Mouse (Mus musculus) spleen, adult 12 weeks (tissue): ENCODE results near the gene Atp6v0e.

Source experiments
- DNase-seq: peaks from one replicate; pipeline ENCODE4 v3.0.0; 2022; ENCODE audit warnings: low spot score

The Atp6v0e gene

DNA sequence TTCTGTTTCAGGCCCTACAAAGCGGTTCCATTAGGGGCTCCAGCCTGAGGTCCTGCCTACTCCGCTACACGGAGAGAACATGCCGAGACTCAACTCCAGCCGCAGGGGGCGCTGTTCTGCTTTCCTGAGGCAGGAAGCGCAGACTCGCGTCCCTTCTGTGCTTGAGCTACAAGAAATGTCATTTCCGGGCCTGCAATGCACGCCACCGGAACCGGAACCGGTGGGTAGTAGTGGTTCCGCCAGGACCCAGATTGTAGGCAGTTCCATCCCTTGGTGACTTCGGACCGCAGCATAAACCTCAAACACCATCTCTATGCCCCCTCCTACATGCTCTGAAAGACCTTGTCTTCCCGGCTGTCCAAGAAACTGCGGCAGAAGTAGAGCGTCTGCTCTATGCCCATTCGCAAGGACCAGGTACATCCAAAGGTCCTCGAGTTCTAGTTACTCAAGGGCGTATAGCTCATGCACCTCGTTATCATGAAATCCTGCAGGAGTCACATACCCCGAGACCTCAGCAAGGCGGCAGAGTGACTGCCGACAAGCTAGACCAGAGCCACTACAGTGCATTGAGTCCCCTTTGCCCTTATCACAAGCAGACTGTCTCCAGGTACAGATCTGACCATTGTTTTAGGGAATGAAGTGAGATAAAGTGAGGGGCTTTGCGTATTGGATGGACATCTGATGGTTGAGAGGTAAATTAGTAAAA lies at the start of gene Atp6v0e:
Gene Atp6v0e, plus strand, starts transcription at position 254 of the 706 bp plus-strand sequence.
- peak; percentile 82 for DNase-seq

DNA sequence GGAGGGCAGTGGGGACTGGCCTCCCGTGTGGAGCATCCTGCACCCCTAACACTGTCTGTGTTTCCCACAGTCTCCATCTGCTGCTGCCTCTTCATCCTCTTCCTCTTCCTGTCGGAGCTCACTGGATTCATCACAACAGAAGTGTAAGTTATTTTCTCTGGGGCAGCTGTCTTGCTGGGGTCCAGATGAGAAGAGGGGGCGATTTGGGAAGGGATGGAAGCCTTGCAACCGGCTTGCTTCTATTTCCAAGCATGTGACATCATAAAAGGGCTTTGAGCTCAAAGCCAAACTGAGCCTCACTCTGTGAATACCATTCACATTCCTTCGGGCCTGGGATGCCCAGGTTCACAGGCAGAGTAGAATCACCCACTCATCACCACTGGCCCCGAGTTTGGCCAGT lies 48.7 kb upstream of the Atp6v0e start:
- no peak for DNase-seq

DNA sequence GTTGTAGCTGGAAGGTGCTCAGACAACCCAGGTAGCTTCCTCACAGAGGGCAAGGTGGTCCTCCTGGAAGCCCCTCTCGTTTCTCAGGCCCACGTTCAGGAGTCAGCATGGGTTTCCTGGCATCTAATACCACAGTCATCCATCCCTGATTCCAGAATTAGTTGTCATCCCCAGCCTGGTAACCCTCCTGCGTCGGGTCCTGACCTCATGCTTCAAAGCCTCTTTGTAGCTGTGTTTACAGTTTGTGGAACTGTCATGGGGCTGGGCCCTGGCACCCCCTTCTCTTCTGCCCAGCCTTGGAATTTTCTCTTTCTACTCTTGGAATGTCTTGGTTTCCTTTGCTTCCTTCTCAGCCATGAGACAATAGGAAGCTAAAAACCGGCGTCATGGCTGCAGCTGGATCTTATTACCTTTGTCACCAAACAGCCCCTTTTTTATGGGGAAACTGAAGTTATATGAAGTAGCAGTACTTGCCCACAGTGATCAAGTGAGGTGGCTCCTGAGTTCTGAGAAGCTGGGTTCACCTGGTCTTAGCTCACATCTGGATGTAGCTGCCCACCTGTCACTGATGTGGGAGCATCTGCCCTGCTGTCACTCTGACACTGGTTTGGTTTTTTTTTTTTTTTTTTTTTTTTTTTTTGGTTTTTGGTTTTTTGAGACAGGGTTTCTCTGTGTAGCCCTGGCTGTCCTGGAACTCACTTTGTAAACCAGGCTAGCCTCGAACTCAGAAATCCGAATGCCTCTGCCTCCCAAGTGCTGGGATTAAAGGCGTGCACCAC lies 48.1 kb upstream of the Atp6v0e start:
- no peak for DNase-seq

DNA sequence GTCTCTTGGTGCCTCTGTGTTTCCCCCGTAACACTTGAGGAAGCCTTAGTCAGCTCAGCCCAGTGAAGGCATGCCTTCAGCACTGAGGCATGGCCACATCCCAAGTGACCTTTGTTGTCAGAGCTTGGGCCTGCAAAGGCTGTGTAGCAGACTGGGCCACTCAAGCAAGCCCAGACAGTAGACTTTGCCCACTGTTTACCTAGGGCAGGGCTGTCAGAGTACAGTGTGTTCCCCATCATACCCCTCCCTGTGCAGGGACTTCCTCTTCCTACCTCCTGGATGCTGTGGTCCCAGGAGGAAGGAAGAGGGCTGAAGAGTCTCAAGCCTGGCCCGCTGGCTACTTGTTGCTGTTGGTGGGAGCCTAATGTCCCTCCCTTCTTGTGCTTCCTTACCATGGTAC lies 46.3 kb upstream of the Atp6v0e start:
- no peak for DNase-seq

DNA sequence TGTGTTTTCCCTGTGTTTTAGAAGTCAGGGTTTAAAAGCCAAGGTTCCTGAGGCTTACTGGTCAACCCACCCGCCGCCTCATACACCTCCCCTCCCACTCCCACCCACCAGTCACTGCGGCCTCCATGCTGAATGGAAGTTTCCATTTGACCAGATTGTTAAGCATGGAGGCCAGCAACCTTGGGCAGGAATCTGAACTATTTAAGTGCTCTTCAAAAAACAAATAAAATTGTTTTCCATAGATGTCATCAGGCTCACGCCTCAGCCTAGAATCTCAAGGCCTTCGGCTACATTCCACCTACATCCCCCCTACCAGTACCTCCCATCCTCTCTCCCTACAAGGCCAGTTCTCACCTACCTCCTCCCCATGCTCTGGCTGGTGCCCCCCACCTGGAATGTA lies 44.5 kb upstream of the Atp6v0e start:
- DNase-seq, result no peak

DNA sequence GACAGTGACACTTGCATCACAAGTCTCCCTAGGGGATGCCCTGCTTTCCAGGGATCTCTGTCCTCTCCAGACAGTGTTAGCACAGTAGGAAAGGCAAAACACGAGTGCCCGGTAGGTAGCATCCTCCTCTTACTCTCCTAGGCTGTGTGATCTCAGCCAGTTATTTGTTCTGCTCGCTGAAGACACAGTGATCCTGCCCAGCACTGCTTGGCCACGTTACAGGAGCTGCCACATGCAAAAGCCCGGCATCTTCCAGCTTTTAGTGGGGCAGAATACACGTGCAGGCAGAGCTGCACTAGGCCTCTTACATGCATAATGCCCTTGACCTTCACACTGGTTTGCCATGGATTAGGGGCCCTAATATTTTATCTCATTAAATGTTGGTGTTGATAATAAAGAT lies 43.5 kb upstream of the Atp6v0e start:
- DNase-seq, result no peak

DNA sequence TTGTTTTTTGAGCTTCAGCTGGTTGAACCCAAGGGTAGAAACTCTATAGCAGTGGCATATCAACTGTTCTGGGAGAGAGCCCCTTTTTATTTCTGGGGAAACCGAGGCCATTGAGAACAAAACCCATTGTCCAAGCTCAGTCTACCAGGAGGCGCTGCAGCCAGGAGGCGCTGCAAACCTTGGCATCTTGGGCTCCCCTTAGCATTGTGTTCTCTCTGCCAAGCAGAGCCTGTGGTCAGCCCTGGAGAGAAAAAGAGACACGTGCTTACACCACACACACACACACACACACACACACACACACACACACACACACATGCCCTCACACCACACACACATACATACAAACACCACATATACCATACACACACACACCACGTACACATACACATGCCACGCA lies 42.7 kb upstream of the Atp6v0e start:
- no peak for DNase-seq

DNA sequence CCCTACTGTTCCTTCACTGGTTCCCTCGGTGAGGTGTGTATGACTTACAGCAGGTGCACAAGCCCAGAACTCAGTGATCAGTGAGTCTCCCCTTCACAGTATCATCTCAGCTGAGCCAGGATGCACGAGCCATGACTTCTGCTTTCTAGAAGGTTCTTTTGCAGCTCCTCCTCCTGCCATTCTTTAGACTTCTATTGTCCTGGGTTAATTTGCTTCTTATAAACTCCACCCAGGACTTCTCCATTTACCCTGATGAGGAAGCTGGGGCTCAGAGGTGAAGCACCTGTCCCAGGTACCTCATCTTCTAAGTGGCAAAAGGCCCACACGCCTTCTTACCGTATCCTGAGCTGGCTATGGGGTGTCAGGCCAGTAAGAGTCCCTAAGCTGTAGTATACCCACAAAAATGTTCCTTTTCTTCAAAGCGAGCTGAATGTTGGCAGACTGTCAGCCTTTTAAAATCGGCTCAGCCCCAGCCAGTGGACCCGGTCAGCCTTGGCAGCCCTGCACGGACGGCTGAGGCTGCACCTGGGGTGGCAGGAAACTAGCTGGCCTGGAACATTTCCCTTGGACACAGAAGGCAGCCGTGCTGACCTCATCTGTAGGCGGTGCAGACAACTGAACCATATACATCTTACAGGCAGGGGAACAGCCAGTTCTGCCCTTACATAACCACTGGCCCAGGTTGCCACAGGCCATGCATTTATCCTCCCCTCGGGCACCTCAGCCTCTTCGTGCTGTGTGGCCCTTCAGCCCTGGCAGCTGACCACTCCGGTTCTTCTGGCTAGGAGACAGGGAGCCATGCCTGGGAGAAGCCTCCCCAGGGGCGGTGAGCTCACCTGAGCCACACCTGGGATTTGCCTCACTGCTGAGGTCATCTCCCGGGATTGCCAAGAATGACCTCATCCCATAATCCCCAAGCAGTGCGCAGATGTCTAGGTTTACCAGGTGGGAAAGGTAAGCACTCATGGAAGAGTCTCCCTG lies 42.0 kb upstream of the Atp6v0e start:
- peak; percentile 31 for DNase-seq

DNA sequence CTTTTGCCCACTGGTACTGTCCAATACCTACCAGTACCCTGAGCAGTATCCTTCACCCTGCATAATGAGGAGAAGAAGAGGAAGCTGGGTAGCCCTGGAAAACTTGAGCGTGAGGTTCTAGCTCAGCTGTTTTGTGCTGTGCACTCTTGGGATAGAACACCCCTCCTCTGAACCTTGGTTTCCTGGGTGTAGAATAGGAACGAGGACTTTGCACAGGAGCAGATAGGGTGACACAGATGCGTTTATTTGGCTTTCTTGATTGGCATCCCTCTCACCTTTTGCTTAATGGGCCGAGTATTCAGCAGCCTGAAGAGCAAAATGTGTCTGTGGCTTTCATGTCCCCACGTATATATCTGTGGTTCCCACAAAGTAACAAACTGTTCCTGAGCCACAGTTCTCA lies 41.1 kb upstream of the Atp6v0e start:
- DNase-seq, result no peak

DNA sequence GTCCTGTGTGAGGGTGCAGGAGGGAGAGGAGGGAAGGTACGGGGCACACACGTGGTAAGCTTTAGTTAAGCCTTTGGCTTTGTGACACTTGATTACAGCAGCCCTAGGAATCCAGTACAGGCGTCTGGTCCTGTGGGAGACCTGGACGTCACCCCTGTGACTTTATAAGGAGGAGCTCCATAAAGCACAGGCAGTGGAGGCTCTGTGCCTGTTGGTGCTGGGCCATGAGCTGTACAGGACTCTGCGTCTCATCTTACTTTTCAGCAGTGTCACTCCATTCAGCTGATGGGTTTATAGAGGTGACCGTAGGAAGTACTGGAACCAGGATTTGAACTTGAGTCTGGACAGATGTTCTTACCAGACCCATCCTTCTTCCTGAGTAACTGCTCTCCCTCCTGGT lies 39.0 kb upstream of the Atp6v0e start:
- no peak for DNase-seq

DNA sequence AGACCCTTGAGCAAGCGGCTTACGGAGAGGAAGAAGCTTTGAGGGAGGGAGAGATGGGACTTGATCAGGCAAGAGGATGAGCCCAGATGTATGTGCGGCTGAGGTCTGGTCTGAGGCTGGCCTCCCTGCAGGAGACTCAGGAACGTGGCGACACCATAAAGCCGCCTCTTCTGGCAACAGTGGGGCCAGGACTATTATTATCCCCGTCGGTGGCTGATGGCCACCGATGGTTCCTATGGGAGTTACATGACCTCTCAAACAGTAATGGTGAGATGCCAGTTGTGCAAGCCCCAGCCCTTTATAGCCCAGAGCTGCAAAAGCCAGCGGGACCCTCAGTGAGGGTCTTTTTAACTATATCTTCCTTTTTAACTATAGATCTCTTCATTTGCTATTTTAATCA lies 38.0 kb upstream of the Atp6v0e start:
- no peak for DNase-seq

DNA sequence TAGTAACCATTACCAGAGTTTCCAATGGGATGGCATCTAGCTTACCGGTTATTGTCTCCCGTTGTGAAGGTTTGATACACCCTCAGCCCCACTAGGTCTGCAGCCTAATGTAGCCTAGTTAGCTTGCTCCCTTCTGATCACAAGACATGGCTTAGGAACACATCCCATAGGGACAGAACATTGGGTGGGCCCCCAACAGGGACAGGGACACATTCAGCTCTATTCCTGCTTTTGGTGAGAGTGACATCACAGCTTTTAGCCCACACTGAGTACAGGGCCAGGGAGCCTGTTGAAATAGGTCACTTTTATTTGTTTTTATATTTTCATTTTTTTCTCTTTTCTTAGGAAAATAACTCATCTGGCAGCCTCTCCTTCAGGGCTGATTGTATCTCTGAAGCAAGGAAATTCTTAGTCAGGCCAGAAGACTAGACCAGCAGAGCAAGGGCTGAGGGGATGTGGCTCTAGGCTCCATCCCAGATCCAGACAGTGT lies 37.5 kb upstream of the Atp6v0e start:
- no peak for DNase-seq

DNA sequence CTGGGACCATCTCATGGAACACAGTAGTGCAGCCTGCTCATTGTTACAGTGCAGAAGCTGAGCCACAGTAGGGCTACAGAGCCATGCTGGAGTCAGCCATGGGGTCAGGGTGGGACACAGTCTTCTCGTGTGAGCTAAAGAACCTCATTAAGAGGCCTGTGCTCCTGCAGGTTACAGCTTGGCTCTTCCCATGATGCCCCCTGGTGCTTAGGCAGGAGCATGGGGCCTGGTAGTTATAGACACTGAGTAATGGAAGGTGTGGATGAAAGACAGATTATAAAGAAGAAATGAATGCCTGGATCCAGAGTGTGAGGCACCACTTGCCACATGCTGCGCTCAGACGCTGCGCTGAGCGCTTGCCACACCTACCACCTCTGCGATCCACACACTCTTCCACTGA lies 34.6 kb upstream of the Atp6v0e start:
- no peak for DNase-seq

DNA sequence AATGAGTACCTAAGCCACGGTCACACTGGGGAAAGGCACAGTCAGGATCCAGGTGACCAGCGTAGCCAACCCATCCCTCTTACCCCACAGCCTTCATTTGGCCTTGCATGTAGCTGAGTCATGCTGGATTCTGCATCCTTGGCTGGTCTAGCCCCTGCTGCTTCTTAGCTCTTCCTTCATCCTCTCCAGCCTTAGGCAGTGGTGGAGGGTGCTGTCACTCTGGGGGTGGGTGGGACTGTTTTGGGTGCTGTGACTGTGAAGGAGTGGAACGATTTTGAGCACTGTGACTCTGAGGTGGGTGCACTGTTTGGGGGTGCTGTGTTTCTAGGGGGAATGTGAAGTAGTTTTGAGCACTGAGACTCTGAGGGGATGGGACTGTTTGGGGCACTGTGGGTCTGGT lies 34.1 kb upstream of the Atp6v0e start:
- DNase-seq, result no peak

DNA sequence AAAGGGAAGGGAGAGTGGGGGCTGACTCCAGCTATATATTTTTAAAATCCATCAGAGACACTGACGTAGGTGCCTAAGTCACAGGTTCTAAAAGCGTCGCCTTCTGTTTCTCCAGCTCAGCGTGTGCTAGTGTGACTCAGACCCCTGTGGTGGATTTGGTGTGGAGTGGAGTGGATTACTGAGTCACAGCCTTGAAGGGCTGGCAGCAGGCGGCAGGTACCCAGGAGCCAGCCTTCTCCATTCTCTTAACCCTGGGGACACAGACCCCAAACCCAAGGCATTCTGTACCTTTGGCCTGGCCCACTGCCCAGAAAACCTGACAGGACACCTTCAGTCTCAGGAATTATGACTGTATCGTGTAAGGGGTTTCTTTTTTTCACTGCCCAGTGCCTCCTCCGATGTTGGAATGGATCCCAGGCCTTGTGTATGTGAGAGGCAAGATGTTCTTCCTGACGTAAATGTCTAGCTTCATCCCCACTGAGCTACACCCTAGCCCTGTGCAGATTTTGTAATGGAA lies 31.2 kb upstream of the Atp6v0e start:
- DNase-seq, result no peak

DNA sequence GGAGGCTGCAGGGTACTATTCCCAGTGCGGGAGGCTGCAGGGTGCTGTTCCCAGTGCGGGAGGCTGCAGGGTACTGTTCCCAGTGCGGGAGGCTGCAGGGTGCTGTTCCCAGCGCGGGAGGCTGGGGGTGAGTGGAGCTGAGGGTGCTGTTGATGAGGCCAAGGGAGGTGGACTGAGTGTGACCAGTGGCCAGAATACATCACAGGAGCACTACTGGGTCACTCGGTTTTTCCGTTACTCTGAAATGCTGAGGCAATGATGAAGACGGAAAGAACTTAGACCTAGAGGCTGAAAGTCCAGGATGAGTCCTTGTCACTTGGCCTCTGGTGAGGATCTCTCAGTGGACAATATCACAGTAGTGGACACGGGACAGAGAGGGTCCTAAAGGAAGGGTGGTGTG lies 29.8 kb upstream of the Atp6v0e start:
- no peak for DNase-seq

DNA sequence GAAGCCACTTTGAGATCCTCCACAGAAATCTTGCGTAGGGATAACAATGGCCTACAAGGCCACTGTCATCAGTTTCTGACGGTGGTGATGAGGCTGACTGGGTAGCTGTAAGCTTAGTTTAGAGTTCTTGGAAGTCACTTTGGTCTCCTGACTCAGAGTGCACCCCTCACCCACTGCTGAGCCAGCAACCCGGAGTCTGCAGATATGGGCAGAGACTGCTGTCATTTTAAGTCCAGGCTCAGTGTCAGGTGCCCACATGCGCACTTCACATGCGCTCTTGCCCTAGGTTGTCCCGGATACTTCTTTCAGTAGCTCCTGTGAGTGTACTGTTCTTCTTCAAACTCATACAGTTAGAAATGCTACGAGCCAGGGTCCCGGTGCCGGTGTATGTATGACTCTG lies 29.1 kb upstream of the Atp6v0e start:
- no peak for DNase-seq

DNA sequence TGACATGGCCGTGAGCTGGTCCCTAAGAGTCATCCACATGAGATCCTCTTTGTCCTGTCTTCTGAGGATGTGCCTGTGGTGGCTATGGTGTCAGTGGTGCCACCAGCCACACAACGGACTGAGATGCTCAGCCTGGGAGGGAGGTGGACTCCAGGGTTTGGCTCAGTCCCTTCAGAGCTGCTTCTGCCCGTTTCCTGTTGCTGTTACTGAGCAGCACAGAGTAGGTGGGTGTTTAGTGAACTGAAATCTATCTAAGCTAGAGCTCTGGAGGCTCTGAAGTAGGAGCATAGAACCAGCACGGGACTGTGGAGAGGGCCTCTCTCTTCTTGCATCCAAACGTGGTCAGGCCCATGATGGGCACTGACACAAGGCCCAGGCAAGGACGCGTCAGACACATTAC lies 28.5 kb upstream of the Atp6v0e start:
- DNase-seq, result no peak

DNA sequence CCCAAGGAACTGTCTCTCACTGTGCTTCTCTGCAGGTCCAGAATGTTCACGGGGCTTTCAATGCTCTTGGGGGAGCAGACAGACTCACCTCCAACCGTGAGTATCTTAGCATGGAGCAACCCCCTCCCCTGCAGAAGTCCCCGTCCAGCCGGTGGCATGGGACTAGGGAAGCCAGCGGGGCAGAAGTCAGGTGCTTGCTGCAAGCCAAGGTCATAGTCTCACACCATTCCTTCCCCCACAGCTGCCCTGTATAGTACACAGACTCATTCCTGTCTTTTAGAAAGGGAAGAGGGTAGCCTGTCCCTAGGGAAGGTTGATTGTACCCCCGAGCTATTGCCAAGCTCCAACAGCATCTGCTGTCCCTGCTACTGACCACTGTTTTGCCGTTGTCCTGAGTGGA lies 27.1 kb upstream of the Atp6v0e start:
- no peak for DNase-seq

DNA sequence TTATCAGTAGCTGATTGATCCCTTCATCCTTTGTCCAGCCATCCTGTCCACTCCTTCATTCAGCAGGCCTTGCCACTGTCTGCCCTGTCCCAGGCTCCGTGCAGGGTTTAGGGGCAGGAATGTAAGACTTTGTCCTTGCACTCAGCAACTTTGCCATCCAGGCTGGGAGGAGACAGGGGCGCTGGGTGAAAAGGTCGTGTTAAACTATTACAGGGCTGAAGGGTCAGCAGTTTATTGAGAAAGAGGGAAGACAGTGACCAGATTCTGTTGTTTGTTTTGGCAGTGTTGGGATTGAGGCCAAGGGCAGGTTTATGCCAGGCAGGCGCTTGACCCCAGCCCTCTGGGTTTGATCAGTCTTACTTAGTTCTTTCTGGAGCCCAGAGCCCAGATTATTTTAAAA lies 25.2 kb upstream of the Atp6v0e start:
- DNase-seq, result no peak

DNA sequence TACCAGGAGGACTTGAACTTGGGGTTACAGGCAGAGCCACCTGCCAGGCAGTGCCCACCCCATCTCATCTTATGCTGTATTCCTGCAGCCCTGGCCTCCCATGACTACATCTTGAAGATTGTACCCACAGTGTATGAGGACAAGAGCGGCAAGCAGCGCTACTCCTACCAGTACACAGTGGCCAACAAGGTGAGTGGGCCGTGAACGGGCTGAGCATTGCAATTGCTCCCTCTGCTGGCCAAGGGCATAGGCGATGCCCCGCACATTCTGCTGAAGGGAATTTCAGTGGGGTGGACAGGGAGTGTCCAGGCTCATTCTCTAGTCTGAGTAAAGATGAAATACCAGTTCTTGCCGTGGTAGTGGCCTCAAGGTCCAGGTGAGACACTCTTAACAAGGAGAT lies 24.4 kb upstream of the Atp6v0e start:
- DNase-seq, result peak; percentile 58

DNA sequence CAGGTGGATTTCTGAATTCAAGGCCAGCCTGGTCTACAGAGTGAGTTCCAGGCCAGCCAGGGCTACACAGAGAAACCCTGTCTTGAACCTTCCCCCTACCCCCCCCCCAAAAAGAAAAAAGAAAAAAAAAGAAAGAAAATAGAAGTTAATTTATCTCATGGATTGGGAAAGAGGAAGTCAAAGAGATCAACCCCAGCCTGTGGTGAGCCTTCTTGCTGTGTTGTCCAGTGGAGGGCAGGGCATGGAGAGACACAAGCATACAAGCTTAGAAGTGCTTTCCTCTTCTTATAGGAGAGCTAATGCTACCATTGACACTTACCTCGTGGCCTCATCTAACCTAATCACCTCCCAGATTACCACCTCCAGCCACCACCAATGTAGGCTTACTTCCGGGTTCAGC lies 23.2 kb upstream of the Atp6v0e start:
- no peak for DNase-seq
